Mouse (Mus musculus): ENCODE data around the gene Zdhhc19. TPM values are rescaled to one million over a fixed set of nuclear protein-coding genes. Genes with fewer than 3 reads are reported as not detected.

The Zdhhc19 gene
- total RNA-seq (2014; fragmentation: Nextera tagmentation) (not detected in 2 replicates), total RNA-seq (2017) (0.23 TPM in 1 of 2 replicates, not detected in the other), polyA plus RNA-seq (2012) (not detected in 2 replicates)

GRCm38 (mm10) chr16:32495965-32496364, at the start of gene Zdhhc19:
TSS of gene Zdhhc19 (plus strand) at chr16:32496265.
- no peak within 1 kb of the TSS for H3K4me3 ChIP-seq (ENCODE audit: low read depth, low read length)
- no peaks in the 10 kb centered on the region for H3K9me3 ChIP-seq (replicated peaks)
- H3K36me3 ChIP-seq (replicated peaks), result no peaks in the 10 kb centered on the region
- peaks cover 8% of the 10 kb centered on the region; the same call in 1 of the 2 replicates for H3K27me3 ChIP-seq (ENCODE audit: insufficient read depth, low read length)
- TF ChIP-seq GATA1 (IDR thresholded peaks at IDR 0.05; ENCODE audit: borderline replicate concordance, low read length), result no peak
- no peak for TF ChIP-seq CTCF (IDR thresholded peaks at IDR 0.05; ENCODE audit: low read depth, low read length)
- TF ChIP-seq GATA2 (IDR thresholded peaks at IDR 0.05; ENCODE audit: borderline replicate concordance, low read depth, low read length), result no peak
- no peak for TF ChIP-seq TAL1 (conservative IDR thresholded peaks at IDR 0.05; ENCODE audit: low read depth, low read length)
- TF ChIP-seq POLR2AphosphoS5 (IDR thresholded peaks at IDR 0.05; ENCODE audit: insufficient replicate concordance, low read depth, low read length), result no peak
- peaks cover 20% of the 10 kb centered on the region for H3K4me1 ChIP-seq (ENCODE audit: insufficient read depth, low read depth, low read length)
- ATAC-seq (ENCODE audit: extremely low read depth, insufficient number of reproducible peaks, low FRiP score, poor library complexity, severe bottlenecking) (no peak), DNase-seq (ENCODE audit: low spot score) (no peak)

- Histone ChIP-seq H3K4me3 (ENCODE audit: low read depth, low read length) (no peak overlapping the region), H3K27me3 (ENCODE audit: insufficient read depth, low read length) (no peaks in the 10 kb centered on the region), H3K9me3 (replicated peaks) (peaks cover 3% of the 10 kb centered on the region; the same call in 1 of the 2 replicates), H3K4me1 (ENCODE audit: insufficient read depth, low read depth, low read length) (peaks cover 84% of the 10 kb centered on the region), H3K36me3 (replicated peaks) (peaks cover 49% of the 10 kb centered on the region)
- DNase-seq (ENCODE audit: low spot score) (no peak), ATAC-seq (ENCODE audit: extremely low read depth, insufficient number of reproducible peaks, low FRiP score, poor library complexity, severe bottlenecking) (no peak)
- TF ChIP-seq TAL1 (conservative IDR thresholded peaks at IDR 0.05; ENCODE audit: low read depth, low read length) (no peak), GATA1 (IDR thresholded peaks at IDR 0.05; ENCODE audit: borderline replicate concordance, low read length) (no peak), CTCF (IDR thresholded peaks at IDR 0.05; ENCODE audit: low read depth, low read length) (no peak), POLR2AphosphoS5 (IDR thresholded peaks at IDR 0.05; ENCODE audit: insufficient replicate concordance, low read depth, low read length) (no peak), GATA2 (IDR thresholded peaks at IDR 0.05; ENCODE audit: borderline replicate concordance, low read depth, low read length) (no peak)
These were observed 49.4 kb upstream of the Zdhhc19 start for GRCm38 (mm10) chr16:32446563-32447138.

GRCm38 (mm10) chr16:32449665-32450064, 46.4 kb upstream of the Zdhhc19 start:
- Histone ChIP-seq H3K36me3 (replicated peaks) (peaks cover 65% of the 10 kb centered on the region), H3K4me1 (ENCODE audit: insufficient read depth, low read depth, low read length) (peaks cover 71% of the 10 kb centered on the region), H3K4me3 (ENCODE audit: low read depth, low read length) (no peak overlapping the region; the same call in 1 of the 2 replicates), H3K27me3 (ENCODE audit: insufficient read depth, low read length) (no peaks in the 10 kb centered on the region), H3K9me3 (replicated peaks) (no peaks in the 10 kb centered on the region)
- ATAC-seq (ENCODE audit: extremely low read depth, insufficient number of reproducible peaks, low FRiP score, poor library complexity, severe bottlenecking), result peak; percentile 54; the same call in 1 of the 2 replicates
- DNase-seq (ENCODE audit: low spot score), result peak; percentile 32
- TF ChIP-seq CTCF (IDR thresholded peaks at IDR 0.05; ENCODE audit: low read depth, low read length) (no peak), POLR2AphosphoS5 (IDR thresholded peaks at IDR 0.05; ENCODE audit: insufficient replicate concordance, low read depth, low read length) (no peak), GATA1 (IDR thresholded peaks at IDR 0.05; ENCODE audit: borderline replicate concordance, low read length) (no peak), GATA2 (IDR thresholded peaks at IDR 0.05; ENCODE audit: borderline replicate concordance, low read depth, low read length) (no peak), TAL1 (conservative IDR thresholded peaks at IDR 0.05; ENCODE audit: low read depth, low read length) (peak; percentile 48)

GRCm38 (mm10) chr16:32450133-32450532, 45.9 kb upstream of the Zdhhc19 start:
- ATAC-seq (ENCODE audit: extremely low read depth, insufficient number of reproducible peaks, low FRiP score, poor library complexity, severe bottlenecking), result no peak
- peaks cover 70% of the 10 kb centered on the region for H3K36me3 ChIP-seq (replicated peaks)
- H3K27me3 ChIP-seq (ENCODE audit: insufficient read depth, low read length), result no peaks in the 10 kb centered on the region
- no peaks in the 10 kb centered on the region for H3K9me3 ChIP-seq (replicated peaks)
- H3K4me3 ChIP-seq (ENCODE audit: low read depth, low read length), result no peak overlapping the region; the same call in 1 of the 2 replicates
- no peak for TF ChIP-seq CTCF (IDR thresholded peaks at IDR 0.05; ENCODE audit: low read depth, low read length)
- TF ChIP-seq GATA2 (IDR thresholded peaks at IDR 0.05; ENCODE audit: borderline replicate concordance, low read depth, low read length), result no peak
- no peak for TF ChIP-seq POLR2AphosphoS5 (IDR thresholded peaks at IDR 0.05; ENCODE audit: insufficient replicate concordance, low read depth, low read length)
- TF ChIP-seq TAL1 (conservative IDR thresholded peaks at IDR 0.05; ENCODE audit: low read depth, low read length), result no peak
- TF ChIP-seq GATA1 (IDR thresholded peaks at IDR 0.05; ENCODE audit: borderline replicate concordance, low read length), result no peak
- peaks cover 70% of the 10 kb centered on the region for H3K4me1 ChIP-seq (ENCODE audit: insufficient read depth, low read depth, low read length)
- no peak for DNase-seq (ENCODE audit: low spot score)

GRCm38 (mm10) chr16:32453102-32453501, 43.0 kb upstream of the Zdhhc19 start:
- Histone ChIP-seq H3K9me3 (replicated peaks) (no peaks in the 10 kb centered on the region), H3K36me3 (replicated peaks) (peaks cover 69% of the 10 kb centered on the region), H3K4me3 (ENCODE audit: low read depth, low read length) (no peak overlapping the region), H3K27me3 (ENCODE audit: insufficient read depth, low read length) (no peaks in the 10 kb centered on the region), H3K4me1 (ENCODE audit: insufficient read depth, low read depth, low read length) (peaks cover 68% of the 10 kb centered on the region)
- no peak for ATAC-seq (ENCODE audit: extremely low read depth, insufficient number of reproducible peaks, low FRiP score, poor library complexity, severe bottlenecking)
- DNase-seq (ENCODE audit: low spot score), result no peak
- TF ChIP-seq POLR2AphosphoS5 (IDR thresholded peaks at IDR 0.05; ENCODE audit: insufficient replicate concordance, low read depth, low read length) (no peak), GATA1 (IDR thresholded peaks at IDR 0.05; ENCODE audit: borderline replicate concordance, low read length) (no peak), CTCF (IDR thresholded peaks at IDR 0.05; ENCODE audit: low read depth, low read length) (no peak), GATA2 (IDR thresholded peaks at IDR 0.05; ENCODE audit: borderline replicate concordance, low read depth, low read length) (no peak), TAL1 (conservative IDR thresholded peaks at IDR 0.05; ENCODE audit: low read depth, low read length) (no peak)

- H3K9me3 ChIP-seq (replicated peaks), result no peaks in the 10 kb centered on the region
- TF ChIP-seq GATA1 (IDR thresholded peaks at IDR 0.05; ENCODE audit: borderline replicate concordance, low read length) (no peak), GATA2 (IDR thresholded peaks at IDR 0.05; ENCODE audit: borderline replicate concordance, low read depth, low read length) (no peak), POLR2AphosphoS5 (IDR thresholded peaks at IDR 0.05; ENCODE audit: insufficient replicate concordance, low read depth, low read length) (no peak), CTCF (IDR thresholded peaks at IDR 0.05; ENCODE audit: low read depth, low read length) (no peak), TAL1 (conservative IDR thresholded peaks at IDR 0.05; ENCODE audit: low read depth, low read length) (no peak)
- no peak overlapping the region for H3K4me3 ChIP-seq (ENCODE audit: low read depth, low read length)
- peaks cover 80% of the 10 kb centered on the region for H3K36me3 ChIP-seq (replicated peaks)
- ATAC-seq (ENCODE audit: extremely low read depth, insufficient number of reproducible peaks, low FRiP score, poor library complexity, severe bottlenecking) (no peak), DNase-seq (ENCODE audit: low spot score) (no peak)
- H3K4me1 ChIP-seq (ENCODE audit: insufficient read depth, low read depth, low read length), result peaks cover 57% of the 10 kb centered on the region
- no peaks in the 10 kb centered on the region for H3K27me3 ChIP-seq (ENCODE audit: insufficient read depth, low read length)
These were observed 41.4 kb upstream of the Zdhhc19 start for GRCm38 (mm10) chr16:32454646-32455045.

All from G1E (cell line).